Mouse (Mus musculus) midbrain, embryonic 16.5 days (tissue): ENCODE measurements at regions not wholly inside any gene's neighbourhood (a gene's known extent, or its start where the extent isn't known, plus 50 kb on each side); places are given as distances from the start of the nearest gene placed in this dataset.

ENCODE experiments used
- ATAC-seq: fragments of 200-750 bp; cut with Nextera tagmentation; 2 replicates; pipeline ENCODE4 v1.8.0; 2017; ENCODE audit warnings: moderate TSS enrichment
- H3K27ac ChIP-seq: fragments of 300-500 bp; sonication (generic); 2 replicates; pipeline ENCODE4 v1.5.1; 2014; ENCODE audit warnings: mild to moderate bottlenecking, low read length, mixed read lengths
- H3K27me3 ChIP-seq: fragments of 300-500 bp; sonication (generic); 2 replicates; pipeline ENCODE4 v1.6.1; 2014; ENCODE audit warnings: low read depth, low read length, mixed read lengths; ENCODE audit not compliant: control insufficient read depth, insufficient read depth
- H3K36me3 ChIP-seq: fragments of 300-500 bp; sonication (generic); 2 replicates; pipeline ENCODE4 v1.6.1; 2014; ENCODE audit warnings: mild to moderate bottlenecking, low read length, moderate library complexity, mixed read lengths; ENCODE audit not compliant: control insufficient read depth, insufficient read depth
- H3K4me1 ChIP-seq: fragments of 300-500 bp; sonication (generic); 2 replicates; pipeline ENCODE4 v1.6.1; 2014; ENCODE audit warnings: mild to moderate bottlenecking, low read length, mixed read lengths; ENCODE audit not compliant: control insufficient read depth, insufficient read depth
- H3K4me2 ChIP-seq: fragments of 300-500 bp; sonication (generic); 2 replicates; pipeline ENCODE4 v1.6.1; 2014; ENCODE audit warnings: mild to moderate bottlenecking, low read length, mixed read lengths
- H3K4me3 ChIP-seq: fragments of 300-500 bp; sonication (generic); 2 replicates; pipeline ENCODE4 v1.5.1; 2014; ENCODE audit warnings: low read depth, mild to moderate bottlenecking, low read length, moderate library complexity, mixed read lengths
- H3K9ac ChIP-seq: fragments of 300-500 bp; sonication (generic); 2 replicates; pipeline ENCODE4 v1.6.1; 2014; ENCODE audit warnings: low read depth, low read length, mixed read lengths
- H3K9me3 ChIP-seq: fragments of 300-500 bp; sonication (generic); replicated peaks from 2 replicates; pipeline ENCODE4 v1.6.1; 2014; ENCODE audit warnings: mild to moderate bottlenecking, low read length, mixed read lengths; ENCODE audit not compliant: control insufficient read depth, poor library complexity, severe bottlenecking
- WGBS: fragments of 180-500 bp; shearing (Covaris S2); extraction: QIAGEN DNeasy Blood & Tissue Kit; methylation state at CpG from one replicate; pipeline ENCODE4 v1.1.7; 2014; 5-methylcytosine and 5-hydroxymethylcytosine counted together

DNA sequence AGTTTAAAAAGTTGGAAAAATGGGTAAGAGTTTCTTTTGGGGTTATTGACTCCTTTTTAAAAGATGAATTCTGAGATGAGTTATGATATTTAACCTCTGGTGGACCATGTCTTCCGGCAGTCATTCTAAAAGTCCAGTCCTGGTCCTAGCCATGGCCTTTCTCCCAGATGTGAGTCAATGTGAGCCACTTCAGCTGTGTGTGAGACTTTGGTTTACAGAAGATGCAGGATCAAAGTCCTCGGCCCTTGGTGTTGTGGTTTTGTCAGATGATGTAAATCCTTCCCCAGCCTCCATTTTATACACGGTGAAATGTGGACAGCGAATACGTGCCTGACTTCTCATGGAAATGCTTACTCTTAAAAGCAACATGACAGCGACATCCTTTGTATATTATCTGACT, 287.0 kb upstream of the Tmem132c start:
- no peak overlapping the region for H3K27ac ChIP-seq

DNA sequence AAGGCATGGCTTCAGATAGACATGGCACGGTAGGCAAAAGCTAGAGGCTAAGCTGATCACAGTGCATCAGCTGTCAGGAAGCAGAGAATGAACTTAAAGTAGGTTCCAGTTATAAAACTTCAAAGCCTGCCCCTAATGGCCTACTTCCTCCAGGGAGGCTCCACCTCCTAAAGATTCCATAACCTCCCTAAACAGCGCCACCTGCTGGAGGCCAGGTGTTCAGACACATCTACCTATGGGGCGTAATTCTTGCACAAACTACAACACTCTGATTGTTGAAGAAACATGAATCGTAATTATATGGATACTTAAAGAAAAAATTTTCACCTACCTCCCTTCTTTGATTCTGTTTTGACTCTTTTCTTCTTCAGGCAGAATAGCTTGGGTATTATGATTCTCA, 277.0 kb upstream of the Tmem132c start:
- Histone ChIP-seq H3K4me2 (no peak overlapping the region), H3K9me3 (no peaks in the 10 kb centered on the region), H3K4me1 (no peaks in the 10 kb centered on the region), H3K9ac (no peak overlapping the region), H3K27ac (no peak overlapping the region), H3K27me3 (no peaks in the 10 kb centered on the region), H3K4me3 (no peak overlapping the region), H3K36me3 (no peaks in the 10 kb centered on the region)
- WGBS, result 88% methylated on average over 4 of the region's 4 CpGs
- ATAC-seq, result no peak

More for the DNA sequence above, 287.0 kb upstream of the Tmem132c start:
- Histone ChIP-seq H3K4me1 (no peaks in the 10 kb centered on the region), H3K9me3 (no peaks in the 10 kb centered on the region), H3K4me3 (no peak overlapping the region), H3K27me3 (no peaks in the 10 kb centered on the region), H3K4me2 (no peak overlapping the region), H3K9ac (no peak overlapping the region), H3K36me3 (no peaks in the 10 kb centered on the region)
- WGBS, result 90% methylated on average over 6 of the region's 6 CpGs
- ATAC-seq, result no peak

DNA sequence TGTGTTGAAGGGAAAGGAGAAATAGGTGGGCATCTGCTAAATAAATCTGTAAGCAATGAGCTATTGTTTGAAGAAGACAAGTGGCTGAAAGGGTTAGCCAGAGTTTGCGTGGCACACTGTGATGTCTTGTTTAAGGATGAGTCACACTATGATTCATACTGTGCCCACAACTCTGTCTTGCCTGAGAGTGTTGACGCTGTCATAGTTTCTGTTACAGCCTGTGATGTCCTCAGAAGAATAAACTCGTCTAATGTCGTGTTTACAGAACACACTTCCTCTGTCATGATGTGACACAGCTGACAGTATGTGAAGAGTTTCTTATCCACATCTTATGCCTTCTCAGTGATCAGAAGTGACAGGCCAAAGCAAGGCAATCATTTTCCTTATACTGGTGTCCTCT, 274.5 kb upstream of the Tmem132c start:
- Histone ChIP-seq H3K9ac (no peak overlapping the region), H3K4me2 (no peak overlapping the region), H3K27ac (no peak overlapping the region), H3K4me3 (no peak overlapping the region), H3K4me1 (no peaks in the 10 kb centered on the region), H3K9me3 (no peaks in the 10 kb centered on the region), H3K27me3 (no peaks in the 10 kb centered on the region), H3K36me3 (no peaks in the 10 kb centered on the region)
- whole genome bisulfite sequencing, result 83% methylated on average over 4 of the region's 4 CpGs
- no peak for ATAC-seq

DNA sequence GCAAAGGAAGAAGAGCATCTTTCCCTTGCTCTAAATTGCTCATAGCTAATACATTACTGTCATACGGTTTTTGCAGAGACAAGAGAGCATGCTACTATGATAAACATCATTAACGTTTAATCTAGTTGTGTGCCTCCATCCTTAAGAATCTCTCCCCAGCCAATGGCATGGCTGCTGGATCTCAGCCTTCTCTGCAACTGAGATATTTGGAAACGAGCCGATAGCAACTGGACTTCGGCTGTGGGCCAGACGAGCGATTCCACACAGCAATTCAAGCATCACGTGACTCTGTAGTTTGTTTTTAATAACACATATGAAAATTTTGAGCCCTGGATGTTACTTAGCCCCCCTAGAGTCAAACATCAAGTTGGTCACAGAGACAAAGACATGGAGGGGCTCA, 272.2 kb upstream of the Tmem132c start:
- no peak overlapping the region for H3K27ac ChIP-seq
- H3K4me3 ChIP-seq, result no peak overlapping the region
- H3K36me3 ChIP-seq, result no peaks in the 10 kb centered on the region
- WGBS, result 86% methylated on average over 8 of the region's 8 CpGs
- no peaks in the 10 kb centered on the region for H3K4me1 ChIP-seq
- no peaks in the 10 kb centered on the region for H3K27me3 ChIP-seq
- H3K9me3 ChIP-seq, result no peaks in the 10 kb centered on the region
- H3K4me2 ChIP-seq, result no peak overlapping the region
- no peak for ATAC-seq
- H3K9ac ChIP-seq, result no peak overlapping the region

DNA sequence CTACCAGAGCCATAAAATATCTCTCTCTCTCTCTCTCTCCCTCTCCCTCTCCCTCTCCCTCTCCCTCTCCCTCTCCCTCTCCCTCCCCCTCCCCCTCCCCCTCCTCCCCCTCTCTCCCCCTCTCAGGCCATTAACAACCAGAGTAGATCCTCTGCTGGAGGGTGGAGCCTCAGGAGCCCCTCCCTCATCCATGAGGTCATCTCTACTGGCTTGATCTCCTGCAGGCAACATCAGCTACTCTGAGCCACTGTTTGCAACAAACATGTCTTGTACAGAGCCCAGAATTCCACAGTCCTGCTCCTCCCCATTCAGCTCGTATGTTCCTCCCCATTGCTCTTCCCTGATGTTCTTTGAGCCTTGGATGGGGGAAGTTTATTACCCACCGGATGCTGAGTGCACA, 270.3 kb upstream of the Tmem132c start:
- H3K4me3 ChIP-seq, result no peak overlapping the region
- H3K4me1 ChIP-seq, result no peaks in the 10 kb centered on the region
- no peak overlapping the region for H3K4me2 ChIP-seq
- H3K27me3 ChIP-seq, result no peaks in the 10 kb centered on the region
- no peak overlapping the region for H3K9ac ChIP-seq
- H3K36me3 ChIP-seq, result no peaks in the 10 kb centered on the region
- no peak for ATAC-seq
- H3K9me3 ChIP-seq, result no peaks in the 10 kb centered on the region
- WGBS, result 61% methylated on average over 2 of the region's 2 CpGs
- no peak overlapping the region for H3K27ac ChIP-seq

DNA sequence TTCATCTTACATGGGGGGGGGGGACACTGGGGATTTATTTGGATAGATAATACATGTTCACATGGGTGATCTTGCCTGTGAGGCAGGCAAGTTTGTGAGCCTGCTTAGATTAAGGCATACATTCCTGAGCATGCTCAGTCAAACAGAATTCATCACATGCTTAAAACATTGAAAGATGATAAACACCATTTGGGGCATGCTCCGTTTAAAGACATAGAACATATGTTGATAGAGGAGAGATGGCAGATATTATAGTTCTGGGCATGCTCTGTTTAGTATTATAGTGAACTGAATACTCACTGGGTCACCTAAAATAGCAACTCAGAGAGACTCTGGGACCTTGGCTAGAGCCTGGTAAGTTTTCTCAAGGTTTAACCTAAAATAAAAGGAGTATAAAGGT, 269.6 kb upstream of the Tmem132c start:
- Histone ChIP-seq H3K27ac (no peak overlapping the region), H3K4me1 (no peaks in the 10 kb centered on the region), H3K4me3 (no peak overlapping the region), H3K4me2 (no peak overlapping the region), H3K9me3 (no peaks in the 10 kb centered on the region), H3K36me3 (no peaks in the 10 kb centered on the region), H3K9ac (no peak overlapping the region), H3K27me3 (no peaks in the 10 kb centered on the region)
- no peak for ATAC-seq
- WGBS, result 90% methylated on average over 1 of the region's 1 CpGs

DNA sequence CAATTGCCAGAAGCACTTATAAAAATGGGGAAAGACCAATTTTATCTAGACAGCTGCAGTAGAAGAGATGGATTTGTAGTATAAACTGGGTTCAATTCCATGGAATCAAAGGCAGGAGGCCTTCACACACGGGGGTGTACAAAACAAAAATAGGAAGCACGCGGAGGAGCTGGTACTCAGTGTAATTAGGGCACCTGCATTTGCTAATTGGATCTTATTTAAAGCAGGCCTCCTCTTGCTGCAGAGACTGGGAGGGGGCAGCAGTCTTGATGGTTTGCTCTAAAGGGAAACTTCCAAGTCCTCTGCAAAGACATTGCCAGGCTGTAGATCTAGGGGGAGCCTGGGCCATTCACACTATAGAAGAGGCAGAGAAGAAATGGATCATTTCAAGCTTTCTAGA, 268.2 kb upstream of the Tmem132c start:
- Histone ChIP-seq H3K9ac (no peak overlapping the region), H3K27ac (no peak overlapping the region), H3K4me3 (no peak overlapping the region), H3K4me2 (no peak overlapping the region), H3K9me3 (peaks cover 2% of the 10 kb centered on the region; the same call in 1 of the 2 replicates), H3K4me1 (no peaks in the 10 kb centered on the region), H3K36me3 (no peaks in the 10 kb centered on the region), H3K27me3 (no peaks in the 10 kb centered on the region)
- ATAC-seq, result no peak
- 29% methylated on average over 3 of the region's 3 CpGs for WGBS

DNA sequence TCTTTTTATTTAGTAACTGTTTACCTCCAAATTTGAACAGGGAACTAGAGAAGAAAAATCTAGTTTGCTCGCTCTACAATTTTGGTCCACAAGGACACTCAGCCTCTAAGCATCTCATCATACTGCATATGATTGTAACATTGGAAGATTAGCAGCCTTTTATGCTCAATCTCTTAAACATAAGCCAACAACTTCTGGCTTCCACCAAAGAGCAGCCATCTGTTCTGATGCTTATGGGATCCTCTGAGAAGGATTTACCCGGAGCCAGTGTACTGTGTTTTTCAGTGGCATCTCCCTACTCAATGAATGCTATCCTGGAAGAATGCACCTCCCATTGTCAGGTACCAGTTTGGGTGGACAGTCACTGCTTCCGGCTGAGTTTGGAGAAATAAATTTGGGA, 267.0 kb upstream of the Tmem132c start:
- H3K27ac ChIP-seq, result no peak overlapping the region

DNA sequence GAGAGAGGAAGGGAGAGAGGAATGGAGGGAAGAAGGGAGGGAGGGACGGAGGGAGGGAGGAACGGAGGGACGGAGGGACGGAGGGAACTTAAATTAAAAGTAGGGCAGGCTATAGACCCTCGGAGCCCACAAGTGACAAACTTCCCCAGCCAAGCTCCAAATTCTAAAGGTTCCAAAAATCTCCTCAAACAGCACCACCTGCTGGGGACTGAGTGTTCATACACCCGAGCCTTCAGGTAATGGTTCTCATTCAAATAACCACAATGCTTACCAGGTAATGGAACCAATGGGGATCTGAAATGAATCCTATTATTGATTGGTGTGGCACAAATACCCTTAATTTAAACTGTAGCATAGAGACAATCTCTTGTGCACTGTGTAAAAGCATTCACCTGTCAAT, 246.0 kb upstream of the Tmem132c start:
- no peak overlapping the region for H3K9ac ChIP-seq
- H3K36me3 ChIP-seq, result no peaks in the 10 kb centered on the region
- H3K4me3 ChIP-seq, result no peak overlapping the region
- no peaks in the 10 kb centered on the region for H3K4me1 ChIP-seq
- H3K27me3 ChIP-seq, result no peaks in the 10 kb centered on the region
- no peaks in the 10 kb centered on the region for H3K9me3 ChIP-seq
- H3K27ac ChIP-seq, result no peak overlapping the region
- ATAC-seq, result no peak
- no peak overlapping the region for H3K4me2 ChIP-seq
- WGBS, result 58% methylated on average over 6 of the region's 6 CpGs

More for the DNA sequence above, 267.0 kb upstream of the Tmem132c start:
- Histone ChIP-seq H3K9me3 (peaks cover 2% of the 10 kb centered on the region; the same call in 1 of the 2 replicates), H3K4me3 (no peak overlapping the region), H3K27me3 (no peaks in the 10 kb centered on the region), H3K9ac (no peak overlapping the region), H3K4me2 (no peak overlapping the region), H3K36me3 (no peaks in the 10 kb centered on the region), H3K4me1 (no peaks in the 10 kb centered on the region)
- no peak for ATAC-seq
- 89% methylated on average over 3 of the region's 3 CpGs for WGBS

DNA sequence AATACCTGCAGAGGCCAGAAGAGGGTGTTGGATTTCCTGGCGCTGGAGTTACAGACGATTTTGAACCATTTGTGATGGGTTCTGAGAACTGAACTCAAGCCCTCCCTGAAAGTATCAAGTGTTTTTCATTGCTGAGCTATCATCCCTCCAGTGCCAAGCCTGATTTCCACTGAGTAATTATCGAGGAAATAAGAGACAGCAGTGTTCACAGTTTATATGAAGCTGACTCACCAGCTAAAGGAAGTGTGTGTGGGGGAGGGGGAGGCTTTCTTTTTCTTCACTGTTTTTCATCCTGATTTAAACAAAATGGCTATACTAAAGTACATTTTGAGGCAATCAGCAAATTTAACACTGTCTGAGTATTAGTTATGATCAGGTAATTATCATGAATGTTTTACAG, 227.4 kb upstream of the Tmem132c start:
- Histone ChIP-seq H3K27ac (no peak overlapping the region), H3K27me3 (no peaks in the 10 kb centered on the region), H3K4me3 (no peak overlapping the region), H3K4me2 (no peak overlapping the region), H3K4me1 (no peaks in the 10 kb centered on the region), H3K36me3 (no peaks in the 10 kb centered on the region), H3K9ac (no peak overlapping the region), H3K9me3 (no peaks in the 10 kb centered on the region; the same call in 1 of the 2 replicates)
- ATAC-seq, result no peak
- WGBS, result 79% methylated on average over 3 of the region's 3 CpGs
